Mouse (Mus musculus) lung, embryonic 16.5 days (tissue): ENCODE data around the gene Gm26938. TPM values are rescaled to one million over a fixed set of nuclear protein-coding genes. Genes with fewer than 3 reads are reported as not detected.

Experiments
- ATAC-seq: fragments of 200-750 bp; cut with Nextera tagmentation; 2 replicates; pipeline ENCODE4 v1.8.0; 2017; ENCODE audit warnings: low read depth, mild to moderate bottlenecking, moderate library complexity
- H3K27ac ChIP-seq: fragments of 300-500 bp; sonication (generic); 2 replicates; pipeline ENCODE4 v1.5.1; 2014; ENCODE audit warnings: mild to moderate bottlenecking, control low read depth, low read length
- H3K27me3 ChIP-seq: fragments of 300-500 bp; sonication (generic); 2 replicates; pipeline ENCODE4 v1.6.1; 2014; ENCODE audit warnings: low read depth, low read length, mixed read lengths; ENCODE audit not compliant: control insufficient read depth, insufficient read depth
- H3K36me3 ChIP-seq: fragments of 300-500 bp; sonication (generic); 2 replicates; pipeline ENCODE4 v1.6.1; 2014; ENCODE audit warnings: low read length; ENCODE audit not compliant: control insufficient read depth, insufficient read depth
- H3K4me1 ChIP-seq: fragments of 300-500 bp; sonication (generic); replicated peaks from 2 replicates; pipeline ENCODE4 v1.6.1; 2014; ENCODE audit warnings: low read length, mixed read lengths; ENCODE audit not compliant: control insufficient read depth, insufficient read depth
- H3K4me2 ChIP-seq: fragments of 300-500 bp; sonication (generic); 2 replicates; pipeline ENCODE4 v1.6.1; 2014; ENCODE audit warnings: low read depth, low read length, control low read depth
- H3K4me3 ChIP-seq: fragments of 300-500 bp; sonication (generic); 2 replicates; pipeline ENCODE4 v1.5.1; 2014; ENCODE audit warnings: mild to moderate bottlenecking, low read length, control low read depth
- H3K9ac ChIP-seq: fragments of 300-500 bp; sonication (generic); 2 replicates; pipeline ENCODE4 v1.6.1; 2014; ENCODE audit warnings: low read length, control low read depth
- H3K9me3 ChIP-seq: fragments of 300-500 bp; sonication (generic); 2 replicates; pipeline ENCODE4 v1.6.1; 2016; ENCODE audit warnings: low read length; ENCODE audit not compliant: control insufficient read depth
- WGBS: fragments of 180-500 bp; shearing (Covaris S2); extraction: QIAGEN DNeasy Blood & Tissue Kit; methylation state at CpG from one replicate; pipeline ENCODE4 v1.1.7; 2014; 5-methylcytosine and 5-hydroxymethylcytosine counted together
- polyA plus RNA-seq: library from polyadenylated mRNA; unstranded; fragments of >200 nt; fragmentation: Nextera tagmentation; extraction: Ambion mirVana; gene quantifications from 2 replicates; pipeline ENCODE4 v1.2.1, GENCODE M21; 2015

Gm26938 gene
- polyA plus RNA-seq, 1 experiment from 2014 or later: not detected

DNA sequence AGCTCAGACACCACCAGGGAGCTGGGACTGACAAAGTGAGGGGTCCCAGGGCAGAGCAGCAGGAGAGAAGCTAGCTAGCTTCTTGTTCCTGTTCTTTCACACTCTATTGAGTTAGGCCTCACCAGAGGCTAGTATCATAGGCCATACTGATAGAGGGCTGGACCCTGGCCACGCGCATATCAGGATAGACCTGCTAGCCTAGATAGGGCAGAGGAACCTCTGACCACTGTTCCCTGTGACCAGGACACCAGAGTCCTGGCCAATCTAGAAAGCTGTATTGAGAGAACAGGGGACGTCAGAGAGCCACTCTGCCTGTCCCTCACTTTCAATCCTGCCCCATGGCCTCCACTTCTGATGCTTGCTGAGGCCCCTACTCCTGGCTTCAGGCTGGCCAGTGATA, 8.2 kb downstream of the Gm26938 start:
- Histone ChIP-seq H3K9me3 (no peaks in the 10 kb centered on the region), H3K36me3 (peaks cover 11% of the 10 kb centered on the region), H3K27me3 (peaks cover 3% of the 10 kb centered on the region; the same call in 1 of the 2 replicates), H3K4me1 (peaks cover 3% of the 10 kb centered on the region; the same call in 1 of the 2 replicates), H3K4me3 (no peak overlapping the region), H3K27ac (no peak overlapping the region), H3K4me2 (no peak overlapping the region), H3K9ac (no peak overlapping the region)
- WGBS: 77% methylated on average over 3 of the region's 3 CpGs
- no peak for ATAC-seq

DNA sequence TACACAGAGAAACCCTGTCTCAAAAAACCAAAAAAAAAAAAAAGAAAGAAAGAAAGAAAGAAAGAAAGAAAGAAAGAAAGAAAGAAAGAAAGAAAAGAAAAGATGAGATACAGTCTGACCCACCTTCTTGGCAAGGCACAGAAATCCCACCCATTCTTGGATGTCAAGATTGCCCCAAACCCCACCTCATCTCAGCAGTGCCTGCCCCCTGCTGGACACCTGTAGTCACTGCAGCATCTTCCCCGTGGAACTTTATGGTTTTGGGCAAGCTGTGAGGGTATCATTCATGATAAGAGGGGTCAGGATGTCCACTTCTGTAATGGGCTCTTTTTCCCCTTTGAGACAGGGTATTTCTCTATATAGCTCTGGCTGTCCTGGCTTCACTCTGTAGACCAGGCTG, 8.9 kb downstream of the Gm26938 start:
- Histone ChIP-seq H3K9ac (no peak overlapping the region), H3K4me1 (peaks cover 3% of the 10 kb centered on the region; the same call in 1 of the 2 replicates), H3K27me3 (peaks cover 10% of the 10 kb centered on the region), H3K4me2 (no peak overlapping the region), H3K36me3 (peaks cover 4% of the 10 kb centered on the region), H3K27ac (no peak overlapping the region), H3K4me3 (no peak overlapping the region), H3K9me3 (no peaks in the 10 kb centered on the region)
- 0% methylated on average over 1 of the region's 1 CpGs for WGBS
- no peak for ATAC-seq

DNA sequence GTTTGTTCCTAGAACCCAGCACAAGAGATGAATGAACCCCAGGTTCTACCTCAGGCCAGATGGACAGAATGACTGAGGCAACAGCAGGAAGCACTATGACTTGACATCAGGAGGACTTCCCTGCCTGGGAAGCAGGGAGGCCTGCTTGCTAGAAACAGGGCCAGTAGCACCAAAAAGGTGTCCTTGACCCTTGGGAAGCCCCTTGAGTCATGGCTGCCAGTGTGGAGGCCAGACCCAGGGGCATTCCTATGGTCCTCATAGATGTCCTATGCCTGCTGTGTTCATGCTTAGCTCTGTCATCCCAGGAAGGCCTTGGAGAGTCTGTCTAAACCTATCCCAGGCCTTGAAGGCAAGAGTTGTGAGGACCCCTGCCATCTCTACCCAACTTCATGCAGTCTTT, 9.8 kb downstream of the Gm26938 start:
- peaks cover 10% of the 10 kb centered on the region for H3K27me3 ChIP-seq
- no peak overlapping the region for H3K4me2 ChIP-seq
- no peak overlapping the region for H3K9ac ChIP-seq
- H3K27ac ChIP-seq: no peak overlapping the region; the same call in 1 of the 2 replicates
- H3K9me3 ChIP-seq: no peaks in the 10 kb centered on the region
- peaks cover 3% of the 10 kb centered on the region; the same call in 1 of the 2 replicates for H3K4me1 ChIP-seq
- ATAC-seq: no peak
- no peak overlapping the region for H3K4me3 ChIP-seq
- no peaks in the 10 kb centered on the region for H3K36me3 ChIP-seq

DNA sequence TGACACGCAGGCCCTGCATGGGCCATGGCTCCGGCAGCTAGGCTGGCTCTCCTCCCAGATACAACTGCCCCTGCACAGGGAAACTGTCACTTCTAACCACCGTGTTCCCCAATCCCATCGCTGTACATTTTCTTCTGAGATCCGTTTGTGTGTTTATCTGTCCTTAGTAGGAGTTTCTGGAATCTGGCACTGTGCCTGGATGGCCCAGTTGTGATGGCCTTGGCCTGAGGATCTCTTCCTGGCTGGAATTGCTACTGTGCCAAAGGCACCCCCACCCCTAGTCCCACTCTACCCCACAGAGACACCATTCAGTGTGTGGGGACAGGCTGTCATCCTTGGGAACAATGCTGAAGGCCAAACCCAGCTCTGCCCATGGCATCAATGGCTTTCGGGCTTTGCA, 10.2 kb downstream of the Gm26938 start:
- Histone ChIP-seq H3K27me3 (peaks cover 10% of the 10 kb centered on the region), H3K4me1 (peaks cover 3% of the 10 kb centered on the region; the same call in 1 of the 2 replicates), H3K9me3 (no peaks in the 10 kb centered on the region), H3K27ac (no peak overlapping the region; the same call in 1 of the 2 replicates), H3K4me2 (no peak overlapping the region), H3K36me3 (no peaks in the 10 kb centered on the region), H3K9ac (no peak overlapping the region), H3K4me3 (no peak overlapping the region)
- WGBS: 46% methylated on average over 6 of the region's 6 CpGs
- 0 out of 2 replicates have a peak, but pooled peaks have one; percentile 30 for ATAC-seq

DNA sequence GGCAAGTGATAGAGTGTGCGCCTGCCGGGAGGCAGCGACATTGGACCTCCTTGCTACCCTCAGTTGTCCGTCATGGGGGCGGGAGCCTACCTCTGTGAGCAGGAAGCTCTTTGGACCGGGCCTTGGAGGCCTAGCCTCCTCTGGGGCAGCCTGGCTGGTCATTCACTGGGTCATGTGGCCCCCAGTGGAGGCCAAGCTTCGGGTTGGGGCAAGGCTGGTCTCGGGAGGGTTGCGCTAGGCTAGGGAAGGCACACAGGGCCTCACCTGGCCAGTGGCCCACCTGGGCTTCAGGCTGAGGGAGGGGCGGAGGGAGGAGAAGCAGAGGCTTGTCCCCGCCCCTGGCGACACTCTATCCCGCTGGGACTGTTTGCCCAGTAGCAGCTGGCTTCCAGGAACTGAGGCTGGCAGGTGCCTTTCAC, 12.2 kb downstream of the Gm26938 start:
- H3K9me3 ChIP-seq: no peaks in the 10 kb centered on the region
- H3K4me1 ChIP-seq: peaks cover 3% of the 10 kb centered on the region; the same call in 1 of the 2 replicates
- H3K27ac ChIP-seq: peak overlapping the region; percentile 62
- H3K36me3 ChIP-seq: peaks cover 3% of the 10 kb centered on the region; the same call in 1 of the 2 replicates
- H3K27me3 ChIP-seq: peaks cover 10% of the 10 kb centered on the region
- ATAC-seq: peak; percentile 81
- peak overlapping the region; percentile 44 for H3K4me2 ChIP-seq
- 3% methylated on average over 13 of the region's 13 CpGs for WGBS
- peak overlapping the region; percentile 75 for H3K9ac ChIP-seq
- peak overlapping the region; percentile 47 for H3K4me3 ChIP-seq

DNA sequence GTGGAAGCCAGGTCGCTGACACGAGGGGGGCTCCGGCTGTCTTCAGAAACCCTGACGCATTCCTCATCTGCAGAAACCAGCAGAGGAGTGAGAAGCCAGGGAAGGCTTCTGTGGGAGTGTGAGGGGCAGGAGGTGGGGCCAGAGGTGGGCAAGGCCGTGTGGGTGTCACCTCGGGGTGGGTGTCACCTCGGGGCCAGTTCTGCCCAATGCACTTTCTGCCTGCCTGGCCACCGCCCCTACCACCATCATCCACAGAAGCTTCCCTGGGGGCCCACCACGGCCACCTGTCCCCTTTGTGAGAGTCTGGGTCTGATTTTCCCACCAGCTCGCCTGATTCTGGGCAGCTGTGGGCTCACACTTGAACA, 13.1 kb downstream of the Gm26938 start:
- Histone ChIP-seq H3K27me3 (peaks cover 10% of the 10 kb centered on the region), H3K36me3 (peaks cover 3% of the 10 kb centered on the region; the same call in 1 of the 2 replicates), H3K9ac (peak overlapping the region; percentile 75), H3K9me3 (no peaks in the 10 kb centered on the region), H3K4me2 (peak overlapping the region; percentile 44), H3K27ac (no peak overlapping the region), H3K4me3 (peak overlapping the region; percentile 47), H3K4me1 (peaks cover 3% of the 10 kb centered on the region; the same call in 1 of the 2 replicates)
- 23% methylated on average over 10 of the region's 10 CpGs for WGBS
- no peak for ATAC-seq

DNA sequence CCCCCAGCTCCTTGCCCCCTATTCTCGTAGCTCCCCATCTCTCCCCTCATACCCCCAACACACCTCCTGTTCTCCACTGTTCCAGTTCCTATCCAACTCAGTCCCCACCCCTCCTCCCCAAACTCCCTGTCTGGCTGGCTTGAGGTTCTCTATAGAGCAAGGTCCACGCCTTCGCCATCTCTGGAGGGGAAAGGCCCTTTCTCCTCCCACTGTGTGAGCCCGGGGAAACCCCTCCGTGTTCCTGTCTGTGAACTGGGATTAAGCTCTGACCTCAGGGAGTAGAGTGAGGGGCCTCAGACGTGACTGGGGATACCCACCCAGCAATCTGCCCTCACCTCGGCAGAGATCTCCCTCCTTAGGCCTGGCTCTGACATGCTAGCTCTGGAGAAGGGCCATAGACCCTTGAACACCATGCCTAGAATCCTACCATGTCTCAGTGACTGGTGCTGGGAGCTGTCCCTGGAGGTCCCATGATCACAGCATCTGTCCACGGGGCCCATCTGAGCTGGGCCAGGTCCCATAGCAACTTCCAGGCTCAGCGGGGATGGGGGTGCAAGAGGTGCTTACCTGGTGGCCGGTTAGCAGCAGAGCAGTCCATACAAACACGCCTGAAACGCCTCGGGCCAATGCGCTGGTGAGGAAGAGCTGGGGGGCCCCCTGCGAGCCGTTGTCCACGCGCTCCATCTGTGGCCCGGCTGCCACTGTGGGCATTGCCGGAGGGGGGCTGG, 13.6 kb downstream of the Gm26938 start:
- Histone ChIP-seq H3K9ac (peak overlapping the region; percentile 75), H3K4me3 (no peak overlapping the region), H3K4me1 (peaks cover 3% of the 10 kb centered on the region; the same call in 1 of the 2 replicates), H3K4me2 (no peak overlapping the region; the same call in 1 of the 2 replicates), H3K27ac (no peak overlapping the region), H3K27me3 (peaks cover 10% of the 10 kb centered on the region), H3K9me3 (no peaks in the 10 kb centered on the region), H3K36me3 (peaks cover 3% of the 10 kb centered on the region; the same call in 1 of the 2 replicates)
- no peak for ATAC-seq
- WGBS: 52% methylated on average over 20 of the region's 20 CpGs

DNA sequence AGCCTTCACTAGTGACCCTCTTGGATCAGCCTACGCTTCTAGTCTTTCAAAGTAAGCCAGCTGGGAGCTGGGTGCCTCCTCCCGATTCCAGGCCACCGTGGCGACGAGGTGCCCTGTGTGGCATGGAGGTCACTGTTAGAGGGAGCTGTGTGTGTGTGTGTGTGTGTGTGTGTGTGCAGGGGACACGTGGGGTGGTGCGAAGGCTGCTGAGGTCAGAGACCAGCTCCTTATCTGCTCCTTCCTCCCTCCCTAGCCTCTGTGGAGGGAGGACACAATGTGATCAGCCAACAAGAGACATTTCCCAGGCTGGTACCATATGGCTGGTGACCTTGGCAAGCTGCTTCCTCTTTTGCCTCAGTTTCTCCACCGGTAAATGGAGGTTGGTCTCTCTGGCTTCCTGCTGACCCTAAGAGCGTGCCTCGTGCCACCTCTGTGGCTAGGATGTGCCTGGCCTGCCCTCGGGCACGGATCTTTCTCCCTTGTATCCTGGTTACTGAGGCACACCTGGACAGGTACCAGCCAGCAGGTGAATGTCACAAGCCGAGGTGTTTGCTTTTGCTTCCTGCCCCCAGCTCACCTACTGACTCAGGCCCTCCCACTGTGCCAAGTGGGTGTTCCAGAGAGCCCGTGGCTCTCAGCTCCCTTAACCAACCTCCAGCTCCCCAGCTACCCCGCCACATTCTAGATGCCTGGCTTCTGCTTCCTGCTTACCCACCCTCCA, 14.4 kb downstream of the Gm26938 start:
- Histone ChIP-seq H3K4me3 (no peak overlapping the region), H3K9ac (no peak overlapping the region), H3K9me3 (no peaks in the 10 kb centered on the region), H3K27me3 (peaks cover 10% of the 10 kb centered on the region), H3K4me1 (peaks cover 3% of the 10 kb centered on the region; the same call in 1 of the 2 replicates), H3K36me3 (peaks cover 3% of the 10 kb centered on the region; the same call in 1 of the 2 replicates), H3K27ac (no peak overlapping the region), H3K4me2 (no peak overlapping the region)
- 76% methylated on average over 15 of the region's 15 CpGs for WGBS
- ATAC-seq: no peak

DNA sequence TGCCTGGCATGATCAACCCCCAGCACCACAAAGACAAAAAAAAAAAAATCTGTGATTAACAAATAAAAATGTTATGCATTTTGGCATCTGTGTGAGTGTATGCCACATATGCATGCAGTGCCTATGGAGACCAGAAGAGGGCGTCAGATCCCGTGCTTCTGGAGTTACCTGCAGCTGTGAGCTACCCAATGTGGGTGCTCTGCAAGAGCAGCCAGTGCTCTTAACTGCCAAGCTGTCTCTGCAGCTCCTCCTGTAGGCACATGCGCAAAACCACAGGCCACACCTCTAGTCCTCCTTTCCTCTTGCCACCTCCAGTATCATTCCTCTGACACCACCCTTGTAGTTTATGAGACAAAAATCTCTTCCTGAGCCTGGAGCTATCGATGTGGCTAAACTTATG, 16.8 kb downstream of the Gm26938 start:
- Histone ChIP-seq H3K27me3 (peaks cover 10% of the 10 kb centered on the region), H3K27ac (no peak overlapping the region), H3K4me3 (no peak overlapping the region), H3K36me3 (peaks cover 3% of the 10 kb centered on the region; the same call in 1 of the 2 replicates), H3K4me2 (no peak overlapping the region), H3K9me3 (no peaks in the 10 kb centered on the region), H3K9ac (no peak overlapping the region), H3K4me1 (peaks cover under 1% of the 10 kb centered on the region)
- ATAC-seq: no peak
- 59% methylated on average over 4 of the region's 4 CpGs for WGBS
